ENCODE assay signal across 11 mouse cellular contexts in the genomic region with DNA sequence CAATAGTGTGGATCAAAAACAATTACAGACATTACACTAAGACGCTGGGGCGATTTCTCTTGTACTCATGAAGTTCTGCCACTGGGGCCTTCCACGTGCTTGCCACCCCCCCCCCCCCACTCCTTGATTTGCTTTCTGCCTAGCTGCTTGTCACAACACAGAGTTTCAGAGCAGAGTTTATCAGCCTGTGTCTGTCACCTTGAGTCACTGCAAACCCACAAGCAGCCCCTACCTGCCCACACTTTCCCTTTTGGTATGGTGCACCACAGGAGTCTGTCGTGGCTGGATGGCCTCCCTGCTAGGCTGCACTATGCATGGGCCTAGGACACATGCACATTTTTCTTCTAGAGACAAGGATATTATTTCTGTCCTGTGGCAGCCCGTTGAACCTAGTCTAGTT. TPM values are rescaled to one million over a fixed set of nuclear protein-coding genes. Genes with fewer than 3 reads are reported as not detected.
DNase-seq lines count a peak whose midpoint lies in the region; ATAC-seq lines count a peak whose summit lies in the region.
"Had no signal": no experiment of that assay in that cellular context is flagged by ENCODE, and none has a peak within 500 bp of the region (broad histone marks: within the 10 kb centered on the region; RNA-seq: fewer than 3 reads in every experiment).

No protein-coding gene starts in this region.

- no peak for DNase-seq in heart, embryonic 10.5 days (ENCODE audit: low spot score)
- DNase-seq in heart, postnatal 36 days = no peak
- DNase-seq in limb, embryonic 10.5 days (ENCODE audit: low spot score) = no peak
- no peak for DNase-seq in left cerebral cortex, adult 8-10 months (ENCODE audit: low spot score in 2 of 2)
- DNase-seq: cerebellum, adult 9-11 months had no signal

- H3K4me2 ChIP-seq in limb, embryonic 12.5 days = no peak overlapping the region
- no peak overlapping the region for H3K4me2 ChIP-seq in embryonic facial prominence, embryonic 12.5 days (replicated peaks)
- H3K4me2 ChIP-seq in liver, embryonic 16.5 days (ENCODE audit: low read depth, low read length) = no peak overlapping the region
- no peak overlapping the region for H3K4me2 ChIP-seq in forebrain, embryonic 16.5 days (ENCODE audit: low read length)
- H3K4me2 ChIP-seq: hindbrain, embryonic 13.5 days; neural tube, embryonic 13.5 days had no signal

- H3K27me3 ChIP-seq in heart, embryonic 10.5 days (ENCODE audit: insufficient read depth, poor library complexity, severe bottlenecking) = no peaks in the 10 kb centered on the region
- no peaks in the 10 kb centered on the region for H3K27me3 ChIP-seq in limb, embryonic 12.5 days
- no peaks in the 10 kb centered on the region for H3K27me3 ChIP-seq in limb, embryonic 10.5 days (ENCODE audit: low read depth, poor library complexity, severe bottlenecking)
- no peaks in the 10 kb centered on the region for H3K27me3 ChIP-seq in embryonic facial prominence, embryonic 12.5 days
- H3K27me3 ChIP-seq in liver, embryonic 16.5 days (ENCODE audit: control insufficient read depth, insufficient read depth, low read depth, low read length) = no peaks in the 10 kb centered on the region
- H3K27me3 ChIP-seq in forebrain, embryonic 16.5 days (replicated peaks; ENCODE audit: control insufficient read depth, insufficient read depth, low read length) = no peaks in the 10 kb centered on the region
- H3K27me3 ChIP-seq: hindbrain, embryonic 13.5 days; neural tube, embryonic 13.5 days had no signal

- H3K9ac ChIP-seq in limb, embryonic 12.5 days (replicated peaks) = 0 out of 2 replicates have a peak overlapping the region, but pooled peaks have one; percentile 8
- no peak overlapping the region for H3K9ac ChIP-seq in embryonic facial prominence, embryonic 12.5 days
- H3K9ac ChIP-seq in liver, embryonic 16.5 days (ENCODE audit: low read depth, low read length) = no peak overlapping the region
- no peak overlapping the region for H3K9ac ChIP-seq in forebrain, embryonic 16.5 days (replicated peaks; ENCODE audit: low read depth, low read length)
- H3K9ac ChIP-seq: neural tube, embryonic 13.5 days had no signal

- peaks cover 70% of the 10 kb centered on the region for H3K4me1 ChIP-seq in heart, embryonic 10.5 days
- H3K4me1 ChIP-seq in limb, embryonic 12.5 days (replicated peaks) = peaks cover 32% of the 10 kb centered on the region
- H3K4me1 ChIP-seq in limb, embryonic 10.5 days = peaks cover 31% of the 10 kb centered on the region
- peaks cover 29% of the 10 kb centered on the region for H3K4me1 ChIP-seq in embryonic facial prominence, embryonic 12.5 days
- peaks cover 45% of the 10 kb centered on the region for H3K4me1 ChIP-seq in liver, embryonic 16.5 days (ENCODE audit: control insufficient read depth, low read depth, low read length)
- no peaks in the 10 kb centered on the region for H3K4me1 ChIP-seq in forebrain, embryonic 16.5 days (replicated peaks; ENCODE audit: control insufficient read depth, insufficient read depth, low read length)

- no peak overlapping the region for H3K4me3 ChIP-seq in heart, embryonic 10.5 days
- no peak overlapping the region for H3K4me3 ChIP-seq in limb, embryonic 12.5 days (replicated peaks)
- no peak overlapping the region for H3K4me3 ChIP-seq in limb, embryonic 10.5 days
- no peak overlapping the region for H3K4me3 ChIP-seq in embryonic facial prominence, embryonic 12.5 days
- no peak overlapping the region for H3K4me3 ChIP-seq in liver, embryonic 16.5 days (ENCODE audit: low read depth, low read length)
- H3K4me3 ChIP-seq in forebrain, embryonic 16.5 days (replicated peaks; ENCODE audit: low read length) = no peak overlapping the region
- H3K4me3 ChIP-seq: hindbrain, embryonic 13.5 days; neural tube, embryonic 13.5 days had no signal

- no peaks in the 10 kb centered on the region for H3K36me3 ChIP-seq in heart, embryonic 10.5 days
- no peaks in the 10 kb centered on the region for H3K36me3 ChIP-seq in limb, embryonic 12.5 days
- H3K36me3 ChIP-seq in limb, embryonic 10.5 days = no peaks in the 10 kb centered on the region
- H3K36me3 ChIP-seq in embryonic facial prominence, embryonic 12.5 days = no peaks in the 10 kb centered on the region; the same call in 1 of the 2 replicates
- H3K36me3 ChIP-seq in liver, embryonic 16.5 days (ENCODE audit: control insufficient read depth, insufficient read depth) = no peaks in the 10 kb centered on the region
- H3K36me3 ChIP-seq in forebrain, embryonic 16.5 days (ENCODE audit: control insufficient read depth, insufficient read depth) = no peaks in the 10 kb centered on the region
- H3K36me3 ChIP-seq: hindbrain, embryonic 13.5 days; neural tube, embryonic 13.5 days had no signal

- WGBS in heart, embryonic 10.5 days = 54% methylated on average over 5 of the region's 5 CpGs
- WGBS in limb, embryonic 12.5 days = 64% methylated on average over 5 of the region's 5 CpGs
- 82% methylated on average over 5 of the region's 5 CpGs for WGBS in limb, embryonic 10.5 days
- 70% methylated on average over 5 of the region's 5 CpGs for WGBS in embryonic facial prominence, embryonic 12.5 days
- 38% methylated on average over 5 of the region's 5 CpGs for WGBS in liver, embryonic 16.5 days (ENCODE audit: insufficient replicate concordance)
- 75% methylated on average over 5 of the region's 5 CpGs for WGBS in forebrain, embryonic 16.5 days

- no peak for ATAC-seq in limb, embryonic 12.5 days (ENCODE audit: insufficient number of reproducible peaks, insufficient read depth, low FRiP score, low TSS enrichment, low read depth)
- no peak for ATAC-seq in embryonic facial prominence, embryonic 12.5 days (ENCODE audit: insufficient number of reproducible peaks, insufficient read depth, low FRiP score, low TSS enrichment)
- ATAC-seq in liver, embryonic 16.5 days (ENCODE audit: low read depth) = no peak
- ATAC-seq in forebrain, embryonic 16.5 days = no peak

- no peaks in the 10 kb centered on the region for H3K9me3 ChIP-seq in heart, embryonic 10.5 days
- no peaks in the 10 kb centered on the region for H3K9me3 ChIP-seq in limb, embryonic 12.5 days
- H3K9me3 ChIP-seq in limb, embryonic 10.5 days (replicated peaks) = no peaks in the 10 kb centered on the region
- no peaks in the 10 kb centered on the region for H3K9me3 ChIP-seq in embryonic facial prominence, embryonic 12.5 days
- no peaks in the 10 kb centered on the region for H3K9me3 ChIP-seq in liver, embryonic 16.5 days (replicated peaks; ENCODE audit: control insufficient read depth, low read length)
- no peaks in the 10 kb centered on the region for H3K9me3 ChIP-seq in forebrain, embryonic 16.5 days (ENCODE audit: control insufficient read depth, low read length)
- H3K9me3 ChIP-seq: hindbrain, embryonic 13.5 days; neural tube, embryonic 13.5 days had no signal

- intact Hi-C loops in heart, postnatal 36 days (cut with DNase I) = no loop called here

- peak overlapping the region; percentile 73; the same call in 1 of the 2 replicates for H3K27ac ChIP-seq in heart, embryonic 10.5 days
- H3K27ac ChIP-seq in limb, embryonic 12.5 days = peak overlapping the region; percentile 66; the same call in 1 of the 2 replicates
- no peak overlapping the region for H3K27ac ChIP-seq in limb, embryonic 10.5 days
- peak overlapping the region; percentile 30 for H3K27ac ChIP-seq in embryonic facial prominence, embryonic 12.5 days
- H3K27ac ChIP-seq in liver, embryonic 16.5 days (ENCODE audit: low read length) = 0 out of 2 replicates have a peak overlapping the region, but pooled peaks have one; percentile 38
- no peak overlapping the region for H3K27ac ChIP-seq in forebrain, embryonic 16.5 days (ENCODE audit: low read length)
- H3K27ac ChIP-seq: hindbrain, embryonic 13.5 days had no signal

RNA-seq across cellular contexts. Expression of a gene that starts 31.5 kb away (rescaled TPM):
- 12.5 and 17.6 TPM in 2 replicates for polyA plus RNA-seq in heart, embryonic 10.5 days (2016; fragmentation: Nextera tagmentation; extraction: Ambion mirVana)
- total RNA-seq in heart, postnatal 36 days (2021) = 100 to 1,000 TPM; 109 to 114 TPM
- 18.5 and 49.7 TPM in 2 replicates for polyA plus RNA-seq in limb, embryonic 12.5 days (2016; fragmentation: Nextera tagmentation; extraction: Ambion mirVana)
- polyA plus RNA-seq in limb, embryonic 10.5 days (2016; fragmentation: Nextera tagmentation; extraction: Ambion mirVana) = 13.4 and 18.8 TPM in 2 replicates
- 30.5 and 57.8 TPM in 2 replicates for polyA plus RNA-seq in embryonic facial prominence, embryonic 12.5 days (2016; fragmentation: Nextera tagmentation; extraction: Ambion mirVana)
- polyA plus RNA-seq in liver, embryonic 16.5 days (2015; fragmentation: Nextera tagmentation; extraction: Ambion mirVana) = 1.9 and 2.4 TPM in 2 replicates
- 10 to 100 TPM; 82.0 to 85.9 (median 83.8) TPM for total RNA-seq in left cerebral cortex, adult 8-10 months (2022)
- 13.5 and 14.4 TPM in 2 replicates for polyA plus RNA-seq in forebrain, embryonic 16.5 days (2015; fragmentation: Nextera tagmentation; extraction: Ambion mirVana)

Comparison
In these comparisons a context has a peak if more than half of its experiments do, and no peak if none do; other contexts are left out.
1. H3K27ac ChIP-seq: peak in heart, embryonic 10.5 days (single experiment), limb, embryonic 12.5 days (single experiment), embryonic facial prominence, embryonic 12.5 days (single experiment) and liver, embryonic 16.5 days (single experiment); none in limb, embryonic 10.5 days (single experiment) and forebrain, embryonic 16.5 days (single experiment).